Mouse (Mus musculus): Measurements from ENCODE around the gene Tmem30a. TPM values are rescaled to one million over a fixed set of nuclear protein-coding genes. Genes with fewer than 3 reads are reported as not detected.
A peak's percentile ranks its signal among the peaks of the same experiment; 100 is the strongest.

Gene Tmem30a
- polyA plus RNA-seq (2014; fragmentation: Nextera tagmentation; extraction: Ambion mirVana), result 95.1 and 97.2 TPM in 2 replicates

GRCm38 (mm10) chr9:79792841-79793835 lies at the start of gene Tmem30a:
TSS of gene Tmem30a (minus strand) at chr9:79793507.
- Histone ChIP-seq H3K4me2 (replicated peaks; ENCODE audit: low read depth, low read length) (peak within 1 kb of the TSS; percentile 39), H3K9ac (ENCODE audit: low read depth, low read length) (peak within 1 kb of the TSS; percentile 74), H3K27me3 (ENCODE audit: control insufficient read depth, insufficient read depth, low read length) (no peaks in the 10 kb centered on the region), H3K9me3 (ENCODE audit: control insufficient read depth, low read length) (no peaks in the 10 kb centered on the region), H3K4me3 (ENCODE audit: low read depth, low read length) (peak within 1 kb of the TSS; percentile 82), H3K4me1 (replicated peaks; ENCODE audit: control insufficient read depth, insufficient read depth, low read length) (no peaks in the 10 kb centered on the region), H3K27ac (ENCODE audit: low read depth, low read length) (peak within 1 kb of the TSS; percentile 75), H3K36me3 (ENCODE audit: control insufficient read depth, insufficient read depth, low read length) (no peaks in the 10 kb centered on the region)
- under 1% methylated on average over 89 of the region's 91 CpGs for WGBS
- ATAC-seq (ENCODE audit: low FRiP score) (peak; percentile 98), DNase-seq (ENCODE audit: low spot score) (peak; percentile 98)

- no peaks in the 10 kb centered on the region for H3K9me3 ChIP-seq (ENCODE audit: control insufficient read depth, low read length)
- ATAC-seq (ENCODE audit: low FRiP score) (no peak), DNase-seq (ENCODE audit: low spot score) (no peak)
- H3K27ac ChIP-seq (ENCODE audit: low read depth, low read length), result no peak overlapping the region
- no peak overlapping the region for H3K4me2 ChIP-seq (replicated peaks; ENCODE audit: low read depth, low read length)
- H3K4me3 ChIP-seq (ENCODE audit: low read depth, low read length), result no peak overlapping the region
- no peaks in the 10 kb centered on the region for H3K27me3 ChIP-seq (ENCODE audit: control insufficient read depth, insufficient read depth, low read length)
- H3K9ac ChIP-seq (ENCODE audit: low read depth, low read length), result no peak overlapping the region
- H3K36me3 ChIP-seq (ENCODE audit: control insufficient read depth, insufficient read depth, low read length), result no peaks in the 10 kb centered on the region
- WGBS, result 87% methylated on average over 6 of the region's 6 CpGs
- H3K4me1 ChIP-seq (replicated peaks; ENCODE audit: control insufficient read depth, insufficient read depth, low read length), result no peaks in the 10 kb centered on the region
Measured at GRCm38 (mm10) chr9:79842615-79843014, 49.3 kb upstream of the Tmem30a start.

- DNase-seq (ENCODE audit: low spot score) (no peak), ATAC-seq (ENCODE audit: low FRiP score) (no peak)
Measured at GRCm38 (mm10) chr9:79842028-79842427, 48.7 kb upstream of the Tmem30a start.

GRCm38 (mm10) chr9:79831294-79831693 lies 38.0 kb upstream of the Tmem30a start:
- Histone ChIP-seq H3K27me3 (ENCODE audit: control insufficient read depth, insufficient read depth, low read length) (no peaks in the 10 kb centered on the region), H3K9me3 (ENCODE audit: control insufficient read depth, low read length) (no peaks in the 10 kb centered on the region), H3K9ac (ENCODE audit: low read depth, low read length) (no peak overlapping the region), H3K4me3 (ENCODE audit: low read depth, low read length) (no peak overlapping the region), H3K27ac (ENCODE audit: low read depth, low read length) (no peak overlapping the region), H3K36me3 (ENCODE audit: control insufficient read depth, insufficient read depth, low read length) (no peaks in the 10 kb centered on the region), H3K4me2 (replicated peaks; ENCODE audit: low read depth, low read length) (no peak overlapping the region), H3K4me1 (replicated peaks; ENCODE audit: control insufficient read depth, insufficient read depth, low read length) (no peaks in the 10 kb centered on the region; the same call in 1 of the 2 replicates)
- 84% methylated on average over 1 of the region's 1 CpGs for WGBS
- ATAC-seq (ENCODE audit: low FRiP score) (peak; percentile 67), DNase-seq (ENCODE audit: low spot score) (no peak)

More at GRCm38 (mm10) chr9:79842028-79842427, 48.7 kb upstream of the Tmem30a start:
- H3K4me3 ChIP-seq (ENCODE audit: low read depth, low read length), result no peak overlapping the region
- H3K9ac ChIP-seq (ENCODE audit: low read depth, low read length), result no peak overlapping the region
- no peaks in the 10 kb centered on the region for H3K27me3 ChIP-seq (ENCODE audit: control insufficient read depth, insufficient read depth, low read length)
- no peak overlapping the region for H3K4me2 ChIP-seq (replicated peaks; ENCODE audit: low read depth, low read length)
- no peak overlapping the region for H3K27ac ChIP-seq (ENCODE audit: low read depth, low read length)
- H3K36me3 ChIP-seq (ENCODE audit: control insufficient read depth, insufficient read depth, low read length), result no peaks in the 10 kb centered on the region
- H3K9me3 ChIP-seq (ENCODE audit: control insufficient read depth, low read length), result no peaks in the 10 kb centered on the region
- no peaks in the 10 kb centered on the region for H3K4me1 ChIP-seq (replicated peaks; ENCODE audit: control insufficient read depth, insufficient read depth, low read length)

- H3K4me3 ChIP-seq (ENCODE audit: low read depth, low read length), result peak overlapping the region; percentile 12; the same call in 1 of the 2 replicates
- peak; percentile 52 for DNase-seq (ENCODE audit: low spot score)
- H3K36me3 ChIP-seq (ENCODE audit: control insufficient read depth, insufficient read depth, low read length), result no peaks in the 10 kb centered on the region
- peak overlapping the region; percentile 31 for H3K4me2 ChIP-seq (replicated peaks; ENCODE audit: low read depth, low read length)
- H3K27ac ChIP-seq (ENCODE audit: low read depth, low read length), result 0 out of 2 replicates have a peak overlapping the region, but pooled peaks have one; percentile 39
- peak; percentile 94 for ATAC-seq (ENCODE audit: low FRiP score)
- no peaks in the 10 kb centered on the region; the same call in 1 of the 2 replicates for H3K4me1 ChIP-seq (replicated peaks; ENCODE audit: control insufficient read depth, insufficient read depth, low read length)
- no peak overlapping the region for H3K9ac ChIP-seq (ENCODE audit: low read depth, low read length)
- H3K9me3 ChIP-seq (ENCODE audit: control insufficient read depth, low read length), result no peaks in the 10 kb centered on the region
- 22% methylated on average over 4 of the region's 4 CpGs for WGBS
- H3K27me3 ChIP-seq (ENCODE audit: control insufficient read depth, insufficient read depth, low read length), result no peaks in the 10 kb centered on the region
Measured at GRCm38 (mm10) chr9:79830874-79831273, 37.6 kb upstream of the Tmem30a start.

- ATAC-seq (ENCODE audit: low FRiP score), result peak; percentile 8; the same call in 1 of the 2 replicates
- Histone ChIP-seq H3K4me1 (replicated peaks; ENCODE audit: control insufficient read depth, insufficient read depth, low read length) (no peaks in the 10 kb centered on the region; the same call in 1 of the 2 replicates), H3K4me3 (ENCODE audit: low read depth, low read length) (peak overlapping the region; percentile 12), H3K9ac (ENCODE audit: low read depth, low read length) (peak overlapping the region; percentile 7), H3K4me2 (replicated peaks; ENCODE audit: low read depth, low read length) (peak overlapping the region; percentile 31), H3K36me3 (ENCODE audit: control insufficient read depth, insufficient read depth, low read length) (no peaks in the 10 kb centered on the region), H3K27me3 (ENCODE audit: control insufficient read depth, insufficient read depth, low read length) (no peaks in the 10 kb centered on the region), H3K27ac (ENCODE audit: low read depth, low read length) (0 out of 2 replicates have a peak overlapping the region, but pooled peaks have one; percentile 39), H3K9me3 (ENCODE audit: control insufficient read depth, low read length) (no peaks in the 10 kb centered on the region)
- peak; percentile 30 for DNase-seq (ENCODE audit: low spot score)
- WGBS, result 65% methylated on average over 23 of the region's 23 CpGs
Measured at GRCm38 (mm10) chr9:79829842-79830800, 36.8 kb upstream of the Tmem30a start.

GRCm38 (mm10) chr9:79827072-79827471 lies 33.8 kb upstream of the Tmem30a start:
- Histone ChIP-seq H3K9me3 (ENCODE audit: control insufficient read depth, low read length) (no peaks in the 10 kb centered on the region), H3K27me3 (ENCODE audit: control insufficient read depth, insufficient read depth, low read length) (no peaks in the 10 kb centered on the region), H3K36me3 (ENCODE audit: control insufficient read depth, insufficient read depth, low read length) (no peaks in the 10 kb centered on the region), H3K9ac (ENCODE audit: low read depth, low read length) (no peak overlapping the region), H3K4me2 (replicated peaks; ENCODE audit: low read depth, low read length) (no peak overlapping the region), H3K4me1 (replicated peaks; ENCODE audit: control insufficient read depth, insufficient read depth, low read length) (no peaks in the 10 kb centered on the region; the same call in 1 of the 2 replicates), H3K27ac (ENCODE audit: low read depth, low read length) (no peak overlapping the region), H3K4me3 (ENCODE audit: low read depth, low read length) (no peak overlapping the region)
- DNase-seq (ENCODE audit: low spot score), result no peak
- 53% methylated on average over 2 of the region's 2 CpGs for WGBS
- ATAC-seq (ENCODE audit: low FRiP score), result no peak

GRCm38 (mm10) chr9:79825526-79825925 lies 32.2 kb upstream of the Tmem30a start:
- DNase-seq (ENCODE audit: low spot score), result no peak
- 33% methylated on average over 7 of the region's 7 CpGs for WGBS
- no peaks in the 10 kb centered on the region; the same call in 1 of the 2 replicates for H3K4me1 ChIP-seq (replicated peaks; ENCODE audit: control insufficient read depth, insufficient read depth, low read length)
- no peaks in the 10 kb centered on the region for H3K27me3 ChIP-seq (ENCODE audit: control insufficient read depth, insufficient read depth, low read length)
- H3K36me3 ChIP-seq (ENCODE audit: control insufficient read depth, insufficient read depth, low read length), result no peaks in the 10 kb centered on the region
- H3K4me2 ChIP-seq (replicated peaks; ENCODE audit: low read depth, low read length), result no peak overlapping the region
- ATAC-seq (ENCODE audit: low FRiP score), result no peak
- no peaks in the 10 kb centered on the region for H3K9me3 ChIP-seq (ENCODE audit: control insufficient read depth, low read length)
- no peak overlapping the region for H3K9ac ChIP-seq (ENCODE audit: low read depth, low read length)
- H3K4me3 ChIP-seq (ENCODE audit: low read depth, low read length), result no peak overlapping the region
- no peak overlapping the region for H3K27ac ChIP-seq (ENCODE audit: low read depth, low read length)
